Mouse (Mus musculus) lung, postnatal 0 days (tissue): ENCODE measurements around the gene Eno2. TPM values are rescaled to one million over a fixed set of nuclear protein-coding genes. Genes with fewer than 3 reads are reported as not detected.

Experiments used
- ATAC-seq: fragments of 200-750 bp; cut with Nextera tagmentation; 2 replicates; pipeline ENCODE4 v1.8.0; 2017; ENCODE audit warnings: moderate library complexity
- DNase-seq: peaks from one replicate; pipeline ENCODE4 v3.0.0-alpha.2; 2016; ENCODE audit warnings: low spot score
- H3K27ac ChIP-seq: fragments of 300-500 bp; sonication (generic); 2 replicates; pipeline ENCODE4 v1.5.1; 2014; ENCODE audit warnings: antibody characterized with exemption, mild to moderate bottlenecking, low read length, mixed read lengths
- H3K27me3 ChIP-seq: fragments of 300-500 bp; sonication (generic); replicated peaks from 2 replicates; pipeline ENCODE4 v1.6.1; 2014; ENCODE audit warnings: low read length, mixed read lengths; ENCODE audit not compliant: insufficient read depth
- H3K36me3 ChIP-seq: fragments of 300-500 bp; sonication (generic); 2 replicates; pipeline ENCODE4 v1.6.1; 2014; ENCODE audit warnings: low read length, mixed read lengths; ENCODE audit not compliant: insufficient read depth
- H3K4me1 ChIP-seq: fragments of 300-500 bp; sonication (generic); 2 replicates; pipeline ENCODE4 v1.6.1; 2014; ENCODE audit warnings: antibody characterized with exemption, low read depth, low read length, mixed read lengths; ENCODE audit not compliant: insufficient read depth
- H3K4me2 ChIP-seq: fragments of 300-500 bp; sonication (generic); replicated peaks from 2 replicates; pipeline ENCODE4 v1.6.1; 2014; ENCODE audit warnings: low read depth, mild to moderate bottlenecking, low read length, moderate library complexity, mixed read lengths
- H3K4me3 ChIP-seq: fragments of 300-500 bp; sonication (generic); 2 replicates; pipeline ENCODE4 v1.5.1; 2014; ENCODE audit warnings: low read depth, low read length
- H3K9ac ChIP-seq: fragments of 300-500 bp; sonication (generic); replicated peaks from 2 replicates; pipeline ENCODE4 v1.6.1; 2014; ENCODE audit warnings: low read depth, mild to moderate bottlenecking
- H3K9me3 ChIP-seq: fragments of 300-500 bp; sonication (generic); 2 replicates; pipeline ENCODE4 v1.6.1; 2016; ENCODE audit warnings: low read length, mixed read lengths
- CTCF ChIP-seq: IDR thresholded peaks from 2 replicates; pipeline ENCODE4 v1.5.1; 2016; ENCODE audit warnings: antibody characterized with exemption, mild to moderate bottlenecking
- EP300 ChIP-seq: IDR thresholded peaks from 2 replicates; pipeline ENCODE4 v1.6.1; 2016; ENCODE audit warnings: antibody characterized with exemption, mild to moderate bottlenecking, control low read depth
- WGBS: fragments of 180-500 bp; shearing (Covaris S2); extraction: QIAGEN DNeasy Blood & Tissue Kit; methylation state at CpG from one replicate; pipeline ENCODE4 v1.1.7; 2014; 5-methylcytosine and 5-hydroxymethylcytosine counted together
- polyA plus RNA-seq: library from polyadenylated mRNA; unstranded; fragments of >200 nt; fragmentation: Nextera tagmentation; extraction: Ambion mirVana; gene quantifications from 2 replicates; pipeline ENCODE4 v1.2.1, GENCODE M21; 2015

Eno2 gene
- polyA plus RNA-seq, 1 experiment from 2014 or later: 1.5 TPM

- no peak for TF ChIP-seq EP300
- no peak for TF ChIP-seq CTCF
- DNase-seq: peak; percentile 77
- H3K9me3 ChIP-seq: no peaks in the 10 kb centered on the region
- peaks cover 20% of the 10 kb centered on the region for H3K4me1 ChIP-seq
- H3K27me3 ChIP-seq: no peaks in the 10 kb centered on the region
- H3K4me2 ChIP-seq: peak overlapping the region; percentile 64
- whole genome bisulfite sequencing: 38% methylated on average over 5 of the region's 5 CpGs
- no peak overlapping the region for H3K9ac ChIP-seq
- ATAC-seq: peak; percentile 11; the same call in 1 of the 2 replicates
- no peaks in the 10 kb centered on the region for H3K36me3 ChIP-seq
- H3K27ac ChIP-seq: peak overlapping the region; percentile 97
- H3K4me3 ChIP-seq: 0 out of 2 replicates have a peak overlapping the region, but pooled peaks have one; percentile 93
Measured at GRCm38 (mm10) chr6:124757909-124758848, 11.3 kb downstream of the Eno2 start.

GRCm38 (mm10) chr6:124757351-124757880 lies 12.1 kb downstream of the Eno2 start:
- Histone ChIP-seq H3K4me3 (peak overlapping the region; percentile 93), H3K36me3 (no peaks in the 10 kb centered on the region), H3K9me3 (no peaks in the 10 kb centered on the region), H3K4me1 (peaks cover 20% of the 10 kb centered on the region), H3K4me2 (peak overlapping the region; percentile 64), H3K9ac (0 out of 2 replicates have a peak overlapping the region, but pooled peaks have one; percentile 86), H3K27me3 (no peaks in the 10 kb centered on the region), H3K27ac (peak overlapping the region; percentile 97)
- 9% methylated on average over 5 of the region's 5 CpGs for WGBS
- TF ChIP-seq CTCF (no peak), EP300 (no peak)
- no peak for ATAC-seq
- DNase-seq: no peak

GRCm38 (mm10) chr6:124756652-124757350 lies 12.7 kb downstream of the Eno2 start:
- no peak for TF ChIP-seq EP300
- no peak for TF ChIP-seq CTCF
- H3K4me2 ChIP-seq: peak overlapping the region; percentile 64
- H3K4me3 ChIP-seq: peak overlapping the region; percentile 93
- no peaks in the 10 kb centered on the region for H3K9me3 ChIP-seq
- DNase-seq: peak; percentile 94
- peak overlapping the region; percentile 86 for H3K9ac ChIP-seq
- no peaks in the 10 kb centered on the region for H3K27me3 ChIP-seq
- no peaks in the 10 kb centered on the region for H3K36me3 ChIP-seq
- peak; percentile 75 for ATAC-seq
- peak overlapping the region; percentile 97 for H3K27ac ChIP-seq
- H3K4me1 ChIP-seq: peaks cover 20% of the 10 kb centered on the region
- WGBS: 2% methylated on average over 46 of the region's 54 CpGs

GRCm38 (mm10) chr6:124755831-124756595 lies 13.5 kb downstream of the Eno2 start, which contains the start of the genes Gm45234 and Atn1:
Gene Gm45234 (minus strand): TSS chr6:124756021.
Gene Atn1 (minus strand): TSS chr6:124756524.
- peak; percentile 89 for DNase-seq
- no peaks in the 10 kb centered on the region for H3K9me3 ChIP-seq
- peaks cover 20% of the 10 kb centered on the region for H3K4me1 ChIP-seq
- TF ChIP-seq EP300 (no peak), CTCF (no peak)
- peak within 1 kb of the TSS; percentile 64 for H3K4me2 ChIP-seq
- WGBS: under 1% methylated on average over 35 of the region's 100 CpGs
- H3K9ac ChIP-seq: peak within 1 kb of the TSS; percentile 86
- no peaks in the 10 kb centered on the region for H3K36me3 ChIP-seq
- H3K27ac ChIP-seq: peak within 1 kb of the TSS; percentile 97
- peak within 1 kb of the TSS; percentile 93 for H3K4me3 ChIP-seq
- ATAC-seq: peak; percentile 76
- no peaks in the 10 kb centered on the region for H3K27me3 ChIP-seq

- DNase-seq (peak; percentile 58), ATAC-seq (no peak)
- 6% methylated on average over 3 of the region's 3 CpGs for WGBS
- peak overlapping the region; percentile 93 for H3K4me3 ChIP-seq
- peak overlapping the region; percentile 64 for H3K4me2 ChIP-seq
- TF ChIP-seq CTCF: no peak
- TF ChIP-seq EP300: no peak
- H3K27me3 ChIP-seq: no peaks in the 10 kb centered on the region
- peak overlapping the region; percentile 86 for H3K9ac ChIP-seq
- H3K36me3 ChIP-seq: no peaks in the 10 kb centered on the region
- H3K4me1 ChIP-seq: peaks cover 20% of the 10 kb centered on the region
- peak overlapping the region; percentile 97 for H3K27ac ChIP-seq
- no peaks in the 10 kb centered on the region for H3K9me3 ChIP-seq
Measured at GRCm38 (mm10) chr6:124755306-124755705, 14.2 kb downstream of the Eno2 start.
